21 mouse cellular contexts compared by ENCODE assay signal in the genomic region with DNA sequence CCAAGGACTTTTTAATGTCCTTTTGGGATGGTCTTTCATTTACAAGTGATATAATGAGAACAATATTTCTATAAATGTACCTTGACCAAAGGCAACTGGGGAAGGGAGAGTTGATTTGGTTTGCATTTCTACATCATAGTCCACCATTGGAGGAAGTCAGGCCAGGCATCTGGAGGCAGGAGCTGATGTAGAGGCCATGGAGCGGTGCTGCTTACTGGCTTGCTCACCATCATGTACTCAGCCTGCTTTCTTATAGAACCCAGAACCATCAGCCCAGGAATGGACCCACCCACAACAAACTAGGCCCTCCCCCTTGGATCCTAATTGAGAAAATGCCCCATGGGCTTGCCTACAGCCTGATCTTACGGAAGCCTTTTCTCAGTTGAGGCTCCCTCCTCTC. TPM values are rescaled to one million over a fixed set of nuclear protein-coding genes. Genes with fewer than 3 reads are reported as not detected.
A peak's percentile ranks its signal among the peaks of the same experiment; 100 is the strongest.
DNase-seq lines count a peak whose midpoint lies in the region; ATAC-seq and TF ChIP-seq lines count a peak whose summit lies in the region.
"Had no signal": no experiment of that assay in that cellular context is flagged by ENCODE, and none has a peak within 500 bp of the region (broad histone marks: within the 10 kb centered on the region; RNA-seq: fewer than 3 reads in every experiment).

No protein-coding gene starts in this region.

- H3K4me3 ChIP-seq in midbrain, embryonic 11.5 days (ENCODE audit: low read depth, low read length): no peak overlapping the region
- no peak overlapping the region for H3K4me3 ChIP-seq in midbrain, embryonic 13.5 days (replicated peaks)
- H3K4me3 ChIP-seq in bone marrow macrophage, adult 2 months (ENCODE audit: insufficient read depth, low read length): no peak overlapping the region
- no peak overlapping the region for H3K4me3 ChIP-seq in macrophage (ENCODE audit: inconsistent target)

- H3K4me1 ChIP-seq in midbrain, embryonic 11.5 days (ENCODE audit: control insufficient read depth, insufficient read depth, low read length): no peaks in the 10 kb centered on the region
- no peaks in the 10 kb centered on the region for H3K4me1 ChIP-seq in midbrain, embryonic 13.5 days (replicated peaks)
- H3K4me1 ChIP-seq in bone marrow macrophage, adult 2 months (ENCODE audit: control insufficient read depth, insufficient read depth, low read length): peaks cover 24% of the 10 kb centered on the region

- H3K36me3 ChIP-seq in midbrain, embryonic 11.5 days (ENCODE audit: control insufficient read depth, insufficient read depth, low read length): no peaks in the 10 kb centered on the region
- no peaks in the 10 kb centered on the region for H3K36me3 ChIP-seq in midbrain, embryonic 13.5 days
- H3K36me3 ChIP-seq in macrophage (ENCODE audit: inconsistent target): no peaks in the 10 kb centered on the region

- no peaks in the 10 kb centered on the region for H3K27me3 ChIP-seq in midbrain, embryonic 11.5 days (ENCODE audit: control insufficient read depth, insufficient read depth, low read length)
- H3K27me3 ChIP-seq in midbrain, embryonic 13.5 days: no peaks in the 10 kb centered on the region
- H3K27me3 ChIP-seq: CH12.LX, Patski had no signal

- no peak for TF ChIP-seq POLR2A in bone marrow macrophage, adult 2 months (IDR thresholded peaks at IDR 0.05; ENCODE audit: borderline replicate concordance, low read depth, low read length)

- 93% methylated on average over 2 of the region's 2 CpGs for WGBS in midbrain, embryonic 11.5 days
- WGBS in midbrain, embryonic 13.5 days: 94% methylated on average over 2 of the region's 2 CpGs
- 100% methylated on average over 2 of the region's 2 CpGs for WGBS in macrophage (ENCODE audit: missing documents)

- no peak overlapping the region for H3K9ac ChIP-seq in midbrain, embryonic 11.5 days (ENCODE audit: low read length)
- H3K9ac ChIP-seq in midbrain, embryonic 13.5 days (replicated peaks): no peak overlapping the region

- TF ChIP-seq CTCF in bone marrow macrophage, adult 2 months (IDR thresholded peaks at IDR 0.05; ENCODE audit: low read depth, low read length): no peak

- no peaks in the 10 kb centered on the region for H3K79me2 ChIP-seq in macrophage (ENCODE audit: inconsistent target)

- peak; percentile 72 for DNase-seq in heart, adult 11 months
- no peak for DNase-seq in heart, postnatal 14 days
- DNase-seq in midbrain, embryonic 11.5 days (ENCODE audit: low spot score, missing footprints): peak; percentile 70
- no peak for DNase-seq in ovary, adult 18-20 months (ENCODE audit: low spot score)
- DNase-seq in testis, postnatal 14 days (ENCODE audit: low spot score): no peak
- DNase-seq: adrenal gland, adult 2 months; adrenal gland, adult 8-10 months; adrenal gland, postnatal 10 days; adrenal gland, postnatal 14 days; adrenal gland, postnatal 25 days; adrenal gland, postnatal 36 days; cerebellum, adult 11 months; cerebellum, adult 11-12 months; cerebellum, adult 18-20 months had no signal

- H3K27ac ChIP-seq in midbrain, embryonic 11.5 days (ENCODE audit: low read depth, low read length): no peak overlapping the region
- no peak overlapping the region for H3K27ac ChIP-seq in midbrain, embryonic 13.5 days
- H3K27ac ChIP-seq in bone marrow macrophage, adult 2 months (ENCODE audit: insufficient read depth, low read depth, low read length): peak overlapping the region; percentile 72
- H3K27ac ChIP-seq in macrophage: peak overlapping the region; percentile 65

- intact Hi-C loops in heart, postnatal 14 days (cut with DNase I): no loop called here

- H3K4me2 ChIP-seq in midbrain, embryonic 11.5 days: no peak overlapping the region
- H3K4me2 ChIP-seq in midbrain, embryonic 13.5 days (replicated peaks): no peak overlapping the region

- H3K9me3 ChIP-seq in midbrain, embryonic 11.5 days (ENCODE audit: control insufficient read depth, low read length): no peaks in the 10 kb centered on the region
- H3K9me3 ChIP-seq in midbrain, embryonic 13.5 days: no peaks in the 10 kb centered on the region
- H3K9me3 ChIP-seq: G1E had no signal

- no peak for ATAC-seq in midbrain, embryonic 11.5 days (ENCODE audit: low FRiP score)
- ATAC-seq in midbrain, embryonic 13.5 days: no peak
- ATAC-seq: activated CD4-positive, CD25-positive, alpha-beta regulatory T cell, adult 4 months; Patski had no signal

RNA-seq across cellular contexts. Expression of a gene that starts 7.4 kb away (rescaled TPM):
- not detected for total RNA-seq in heart, postnatal 14 days (2021)
- 0.10 and 0.22 TPM in 2 replicates for polyA plus RNA-seq in midbrain, embryonic 11.5 days (2014; fragmentation: Nextera tagmentation; extraction: Ambion mirVana)
- polyA plus RNA-seq in midbrain, embryonic 13.5 days (2015; fragmentation: Nextera tagmentation; extraction: Ambion mirVana): 0.27 and 0.35 TPM in 2 replicates
- 0.84 and 2.0 TPM in 2 replicates for polyA plus RNA-seq in bone marrow macrophage, adult 2 months (2012; ENCODE audit: insufficient read depth, insufficient read length, missing spikeins)
- total RNA-seq in macrophage (2018; cell fraction: chromatin; rRNA removed): 10 to 100 TPM in 7 of 26 experiments, 1 to 10 TPM in 19; 1.8 to 15.2 (median 6.8) TPM
- total RNA-seq in macrophage (2018; cell fraction: cytosol; rRNA removed): 1 to 10 TPM in 5 of 26 experiments, under 1 TPM in 21; 0.37 to 1.5 (median 0.58) TPM
- 10 to 100 TPM in 9 of 26 experiments, 1 to 10 TPM in 17; 1.7 to 22.4 (median 6.6) TPM for total RNA-seq in macrophage (2018; cell fraction: nucleus; rRNA removed)
- polyA plus RNA-seq in macrophage (2018): 0.53 to 1.9 TPM (median 0.63 TPM) in 3 replicates

RNA-seq across cellular contexts. Expression of a gene that starts 55.1 kb away (rescaled TPM):
- total RNA-seq in heart, postnatal 14 days (2021): 10 to 100 TPM; 58.3 to 64.8 TPM
- 27.0 and 35.6 TPM in 2 replicates for polyA plus RNA-seq in midbrain, embryonic 11.5 days (2014; fragmentation: Nextera tagmentation; extraction: Ambion mirVana)
- 51.6 and 53.7 TPM in 2 replicates for polyA plus RNA-seq in midbrain, embryonic 13.5 days (2015; fragmentation: Nextera tagmentation; extraction: Ambion mirVana)
- polyA plus RNA-seq in bone marrow macrophage, adult 2 months (2012; ENCODE audit: insufficient read depth, insufficient read length, missing spikeins): 61.2 and 67.9 TPM in 2 replicates
- 100 to 1,000 TPM; 139 to 418 (median 222) TPM for total RNA-seq in macrophage (2018; cell fraction: chromatin; rRNA removed)
- 10 to 100 TPM; 29.3 to 79.3 (median 55.6) TPM for total RNA-seq in macrophage (2018; cell fraction: cytosol; rRNA removed)
- total RNA-seq in macrophage (2018; cell fraction: nucleus; rRNA removed): 100 to 1,000 TPM in 22 of 26 experiments, 10 to 100 TPM in 4; 81.2 to 270 (median 124) TPM
- 51.6 to 87.8 TPM (median 81.8 TPM) in 3 replicates for polyA plus RNA-seq in macrophage (2018)

Comparison
In these comparisons a context has a peak if more than half of its experiments do, and no peak if none do; other contexts are left out.
1. DNase-seq: peak in heart, adult 11 months (single experiment) and midbrain, embryonic 11.5 days (single experiment); none in heart, postnatal 14 days (0 of 2), ovary, adult 18-20 months (single experiment) and testis, postnatal 14 days (single experiment).
2. H3K27ac ChIP-seq: peak in bone marrow macrophage, adult 2 months (single experiment) and macrophage (single experiment); none in midbrain, embryonic 11.5 days (single experiment) and midbrain, embryonic 13.5 days (single experiment).